Mouse (Mus musculus): ENCODE measurements around the gene Fhdc1.

DNA sequence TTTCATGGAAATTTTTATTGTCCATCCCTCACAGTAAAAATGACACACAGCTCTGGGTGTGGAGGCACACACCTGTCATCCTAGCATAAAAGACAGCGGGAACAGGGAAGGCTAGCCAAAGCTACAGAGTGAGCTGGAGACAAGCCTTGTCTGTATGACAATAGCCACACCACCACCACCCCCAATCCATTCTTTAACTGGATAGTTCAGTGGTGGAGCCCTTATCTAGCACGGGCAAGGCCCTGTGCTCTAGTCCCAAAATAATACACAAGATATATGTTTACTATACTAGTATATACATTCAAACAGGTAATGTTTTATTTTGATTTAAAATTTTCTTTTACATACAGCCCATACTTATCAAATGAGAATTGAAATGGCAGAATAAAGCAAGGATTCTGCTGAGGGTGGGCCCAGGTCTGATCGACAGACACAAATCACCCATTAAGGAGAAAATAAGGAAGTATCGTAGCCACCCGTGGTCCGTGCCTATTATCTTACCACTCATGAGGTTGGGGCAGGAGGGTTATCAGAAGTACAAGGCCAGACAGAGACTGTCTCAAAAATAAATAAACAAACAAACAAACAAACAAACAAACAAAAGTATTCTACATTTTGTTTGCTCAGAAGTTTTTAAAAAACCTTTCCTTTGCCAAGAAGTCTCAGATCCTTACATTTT, 14.3 kb downstream of the Fhdc1 start:
- TF ChIP-seq GATA1 (IDR thresholded peaks at IDR 0.05; ENCODE audit: low read length), result no peak
- no peak for TF ChIP-seq TAL1 (IDR thresholded peaks at IDR 0.05; ENCODE audit: low read length)
